Mouse (Mus musculus) spleen, adult 18-20 months (tissue): Measurements from ENCODE around the gene Phtf2.
A peak's percentile ranks its signal among the peaks of the same experiment; 100 is the strongest.

Experiments used
- DNase-seq, 2 experiments: peaks; one replicate each; pipeline ENCODE4 v3.0.0; 2022; ENCODE audit warnings: mixed read lengths in 2 of 2

Gene Phtf2

GRCm38 (mm10) chr5:20881915-20882800 is at the start of gene Phtf2, which contains the start of gene Tmem60:
Gene Phtf2, minus strand, starts transcription at chr5:20882124.
Gene Tmem60, plus strand, starts transcription at chr5:20882191.
- peak; percentile 98 to 99 for DNase-seq

- no peak for DNase-seq
These were observed 49.4 kb upstream of the Phtf2 start for GRCm38 (mm10) chr5:20931300-20931699.

GRCm38 (mm10) chr5:20930430-20930829 is 48.5 kb upstream of the Phtf2 start:
- no peak for DNase-seq

GRCm38 (mm10) chr5:20929669-20930151 is 47.8 kb upstream of the Phtf2 start:
- DNase-seq: no peak

GRCm38 (mm10) chr5:20925451-20925850 is 43.5 kb upstream of the Phtf2 start:
- no peak for DNase-seq

GRCm38 (mm10) chr5:20924608-20925007 is 42.7 kb upstream of the Phtf2 start:
- no peak for DNase-seq

- no peak for DNase-seq
These were observed 37.6 kb upstream of the Phtf2 start for GRCm38 (mm10) chr5:20919566-20919965.

- no peak for DNase-seq
These were observed 37.0 kb upstream of the Phtf2 start for GRCm38 (mm10) chr5:20918967-20919366.

- peak in 1 of 2 experiments; percentile 74 for DNase-seq
These were observed 31.7 kb upstream of the Phtf2 start for GRCm38 (mm10) chr5:20913372-20914275.

GRCm38 (mm10) chr5:20911741-20912140 is 29.8 kb upstream of the Phtf2 start:
- DNase-seq: no peak

GRCm38 (mm10) chr5:20906191-20906590 is 24.3 kb upstream of the Phtf2 start:
- DNase-seq: no peak

GRCm38 (mm10) chr5:20905437-20905836 is 23.5 kb upstream of the Phtf2 start:
- no peak for DNase-seq

- no peak for DNase-seq
These were observed 22.7 kb upstream of the Phtf2 start for GRCm38 (mm10) chr5:20904647-20905046.

GRCm38 (mm10) chr5:20897446-20898167 is 15.7 kb upstream of the Phtf2 start:
- no peak for DNase-seq

GRCm38 (mm10) chr5:20884036-20884620 is 2.2 kb upstream of the Phtf2 start:
- DNase-seq: no peak

- DNase-seq: peak; percentile 49 to 51
These were observed 838 bp downstream of the Phtf2 start for GRCm38 (mm10) chr5:20880797-20881775.

- DNase-seq: no peak
These were observed 1.5 kb downstream of the Phtf2 start for GRCm38 (mm10) chr5:20880386-20880785.

GRCm38 (mm10) chr5:20876934-20877426 is 4.9 kb downstream of the Phtf2 start:
- no peak for DNase-seq

GRCm38 (mm10) chr5:20873146-20873545 is 8.8 kb downstream of the Phtf2 start:
- no peak for DNase-seq

GRCm38 (mm10) chr5:20865193-20865755 is 16.6 kb downstream of the Phtf2 start:
- DNase-seq: no peak
